Mouse (Mus musculus) cerebellum, postnatal 10 days (tissue): ENCODE measurements at regions not wholly inside any gene's neighbourhood (a gene's known extent, or its start where the extent isn't known, plus 50 kb on each side); places are given as distances from the start of the nearest gene placed in this dataset.

Experiments
- DNase-seq, 2 experiments: peaks; one replicate each; pipeline ENCODE4 v3.0.0; 2021; ENCODE audit warnings: mixed read lengths in 2 of 2

- no peak for DNase-seq
Measured at GRCm38 (mm10) chr13:28692587-28692986, 260.9 kb downstream of the Sox4 start.

GRCm38 (mm10) chr13:28690511-28691160, 262.9 kb downstream of the Sox4 start:
- peak; percentile 20 to 40 for DNase-seq

GRCm38 (mm10) chr13:28687838-28688237, 265.7 kb downstream of the Sox4 start:
- no peak for DNase-seq

GRCm38 (mm10) chr13:28684311-28684710, 269.2 kb downstream of the Sox4 start:
- DNase-seq: no peak

- no peak for DNase-seq
Measured at GRCm38 (mm10) chr13:28680266-28680665, 273.2 kb downstream of the Sox4 start.

GRCm38 (mm10) chr13:28673622-28674021, 279.9 kb downstream of the Sox4 start:
- peak; percentile 15 to 26 for DNase-seq

GRCm38 (mm10) chr13:28671543-28671942, 282.0 kb downstream of the Sox4 start:
- DNase-seq: no peak

- no peak for DNase-seq
Measured at GRCm38 (mm10) chr13:28669832-28670585, 283.5 kb downstream of the Sox4 start.

GRCm38 (mm10) chr13:28666832-28667231, 286.7 kb downstream of the Sox4 start:
- DNase-seq: no peak

- DNase-seq: peak in 1 of 2 experiments; percentile 28
Measured at GRCm38 (mm10) chr13:28665150-28665549, 288.4 kb downstream of the Sox4 start.

- peak in 1 of 2 experiments; percentile 12 for DNase-seq
Measured at GRCm38 (mm10) chr13:28664698-28665097, 288.8 kb downstream of the Sox4 start.

- DNase-seq: peak; percentile 46 to 62
Measured at GRCm38 (mm10) chr13:28663950-28664681, 289.4 kb downstream of the Sox4 start.

- DNase-seq: peak; percentile 92
Measured at GRCm38 (mm10) chr13:28663459-28663858, 290.1 kb downstream of the Sox4 start.

GRCm38 (mm10) chr13:28662316-28662752, 291.2 kb downstream of the Sox4 start:
- no peak for DNase-seq

GRCm38 (mm10) chr13:28660151-28660550, 293.4 kb downstream of the Sox4 start:
- no peak for DNase-seq

- DNase-seq: no peak
Measured at GRCm38 (mm10) chr13:28658652-28659051, 294.9 kb downstream of the Sox4 start.

GRCm38 (mm10) chr13:28654883-28655282, 298.6 kb downstream of the Sox4 start:
- no peak for DNase-seq

GRCm38 (mm10) chr13:28653362-28653761, 300.2 kb downstream of the Sox4 start:
- DNase-seq: no peak

GRCm38 (mm10) chr13:28651810-28652209, 301.7 kb downstream of the Sox4 start:
- peak; percentile 72 to 79 for DNase-seq

- DNase-seq: no peak
Measured at GRCm38 (mm10) chr13:28645881-28646280, 307.6 kb downstream of the Sox4 start.

- DNase-seq: peak in 1 of 2 experiments; percentile 15
Measured at GRCm38 (mm10) chr13:28644846-28645574, 308.5 kb downstream of the Sox4 start.

- no peak for DNase-seq
Measured at GRCm38 (mm10) chr13:28640826-28641225, 312.7 kb downstream of the Sox4 start.
